Mouse (Mus musculus): ENCODE measurements around the gene Vamp3.

DNA sequence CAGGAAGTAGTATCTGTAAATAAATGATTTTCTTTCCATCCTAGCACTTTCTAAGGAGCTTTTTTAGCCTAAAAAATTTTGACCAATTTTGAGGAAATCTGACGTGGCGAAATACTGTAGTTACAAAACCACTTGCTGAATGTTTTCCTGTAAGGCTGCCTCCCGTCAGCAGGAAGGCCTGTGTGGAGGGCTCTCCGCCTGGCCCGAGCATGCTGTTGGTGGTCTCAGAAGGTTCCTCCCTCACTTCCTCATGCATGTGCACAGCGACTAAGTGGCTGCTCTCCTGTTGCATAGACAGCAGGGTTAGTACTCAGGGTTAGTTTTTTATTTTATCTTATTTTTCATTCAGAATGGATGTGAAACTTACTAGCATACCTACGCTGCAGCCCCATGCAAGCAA is 13.2 kb upstream of the Vamp3 start:
- TF ChIP-seq CTCF (IDR thresholded peaks at IDR 0.05; ENCODE audit: borderline replicate concordance, insufficient read depth, low read length) (no peak), POLR2A (IDR thresholded peaks at IDR 0.05; ENCODE audit: low read depth, low read length) (no peak)

Data from embryonic fibroblast, embryonic 13.5 days (primary cell).